Mouse (Mus musculus): ENCODE measurements around the gene Arpc2. TPM values are rescaled to one million over a fixed set of nuclear protein-coding genes. Genes with fewer than 3 reads are reported as not detected.

Arpc2 gene
- polyA plus RNA-seq, 1 experiment from 2014 or later = 375 TPM

DNA sequence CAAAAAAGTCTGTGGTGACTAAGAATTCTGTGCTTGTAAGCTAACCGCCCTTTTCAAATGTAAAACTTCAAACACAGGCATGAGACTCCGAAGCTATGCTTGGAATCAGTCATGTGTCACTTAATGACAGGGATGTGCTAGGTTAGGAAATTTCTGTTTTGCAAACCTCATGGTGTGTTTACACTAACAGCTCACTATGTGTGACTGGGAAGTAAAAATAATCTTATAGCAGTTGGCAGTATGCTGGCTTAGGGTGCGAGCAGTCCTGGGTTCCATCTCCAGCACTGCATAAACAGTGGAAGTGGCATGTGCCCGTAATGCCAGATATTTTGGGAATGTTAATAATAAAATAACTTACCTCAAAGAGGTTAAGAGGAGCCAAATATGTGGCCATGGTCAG, 69.1 kb downstream of the Arpc2 start:
- DNase-seq (ENCODE audit: low spot score) = no peak
- no peak overlapping the region for H3K27ac ChIP-seq (ENCODE audit: low read depth, low read length)
- 77% methylated on average over 4 of the region's 4 CpGs for WGBS

DNA sequence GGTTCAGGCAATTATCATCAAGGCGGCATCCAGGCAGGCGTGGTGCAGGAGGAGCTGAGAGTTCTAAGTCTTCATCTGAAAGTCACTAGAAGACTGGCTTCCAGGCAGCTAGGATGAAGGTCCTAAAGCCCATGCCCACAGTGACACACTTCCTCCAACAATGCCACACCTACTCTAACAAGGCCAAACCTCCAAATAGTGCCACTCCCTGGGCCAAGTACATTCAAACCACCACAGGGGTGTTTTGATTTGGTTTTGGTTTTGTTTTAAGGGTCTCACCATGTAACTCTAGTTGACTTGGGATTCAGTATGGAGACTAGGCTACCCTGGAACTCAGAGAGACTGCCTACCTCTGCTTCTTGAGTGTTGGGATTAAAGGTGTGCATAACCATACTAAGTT, 69.6 kb downstream of the Arpc2 start, which contains the start of gene Tmbim1:
Tmbim1 (minus strand) TSS at position 101 of the 400 bp plus-strand sequence.
- DNase-seq (ENCODE audit: low spot score) (no peak), ATAC-seq (replicated peaks; ENCODE audit: low FRiP score) (no peak)
- Histone ChIP-seq H3K27me3 (replicated peaks; ENCODE audit: control insufficient read depth, insufficient read depth, low read length) (no peaks in the 10 kb centered on the region), H3K27ac (ENCODE audit: low read depth, low read length) (no peak within 1 kb of the TSS), H3K4me3 (ENCODE audit: low read depth, low read length) (peak within 1 kb of the TSS; percentile 82), H3K4me1 (replicated peaks; ENCODE audit: control insufficient read depth, insufficient read depth, low read length) (peaks cover 31% of the 10 kb centered on the region), H3K4me2 (peak within 1 kb of the TSS; percentile 82), H3K9ac (ENCODE audit: low read depth, low read length) (peak within 1 kb of the TSS; percentile 79; the same call in 1 of the 2 replicates), H3K36me3 (ENCODE audit: control insufficient read depth, insufficient read depth, low read length) (no peaks in the 10 kb centered on the region), H3K9me3 (ENCODE audit: control insufficient read depth, low read length) (no peaks in the 10 kb centered on the region)
- 81% methylated on average over 2 of the region's 2 CpGs for WGBS

More for the DNA sequence above, 69.1 kb downstream of the Arpc2 start:
- no peak for ATAC-seq (replicated peaks; ENCODE audit: low FRiP score)
- Histone ChIP-seq H3K4me1 (replicated peaks; ENCODE audit: control insufficient read depth, insufficient read depth, low read length) (peaks cover 30% of the 10 kb centered on the region), H3K4me3 (ENCODE audit: low read depth, low read length) (no peak overlapping the region), H3K4me2 (no peak overlapping the region), H3K9me3 (ENCODE audit: control insufficient read depth, low read length) (no peaks in the 10 kb centered on the region), H3K27me3 (replicated peaks; ENCODE audit: control insufficient read depth, insufficient read depth, low read length) (no peaks in the 10 kb centered on the region), H3K9ac (ENCODE audit: low read depth, low read length) (no peak overlapping the region), H3K36me3 (ENCODE audit: control insufficient read depth, insufficient read depth, low read length) (no peaks in the 10 kb centered on the region)

DNA sequence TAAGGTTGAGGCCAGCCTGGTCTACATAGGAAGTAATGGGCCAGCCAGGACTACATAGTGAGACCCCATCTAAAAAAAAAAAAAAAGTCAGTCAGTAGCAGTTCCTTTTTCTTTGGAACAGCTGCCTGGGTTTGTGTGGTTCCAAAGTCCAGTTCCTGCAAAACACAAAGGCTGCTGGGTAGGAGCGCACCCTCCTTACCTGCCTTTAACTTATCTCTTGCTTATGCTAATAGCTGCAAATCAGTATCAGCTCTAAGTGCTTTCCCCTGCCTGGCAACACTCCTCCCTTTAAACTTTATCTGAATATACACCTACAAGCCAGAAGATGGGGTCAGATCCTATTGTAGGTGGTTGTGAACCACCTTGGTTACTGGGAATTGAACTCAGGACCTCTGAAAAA, 71.3 kb downstream of the Arpc2 start:
- H3K27ac ChIP-seq (ENCODE audit: low read depth, low read length) = no peak overlapping the region
- no peak for ATAC-seq (replicated peaks; ENCODE audit: low FRiP score)
- WGBS = 86% methylated on average over 1 of the region's 1 CpGs
- H3K4me1 ChIP-seq (replicated peaks; ENCODE audit: control insufficient read depth, insufficient read depth, low read length) = peaks cover 24% of the 10 kb centered on the region
- H3K36me3 ChIP-seq (ENCODE audit: control insufficient read depth, insufficient read depth, low read length) = no peaks in the 10 kb centered on the region
- no peaks in the 10 kb centered on the region for H3K9me3 ChIP-seq (ENCODE audit: control insufficient read depth, low read length)
- no peak overlapping the region for H3K4me2 ChIP-seq
- no peak for DNase-seq (ENCODE audit: low spot score)
- no peak overlapping the region for H3K9ac ChIP-seq (ENCODE audit: low read depth, low read length)
- no peaks in the 10 kb centered on the region for H3K27me3 ChIP-seq (replicated peaks; ENCODE audit: control insufficient read depth, insufficient read depth, low read length)
- H3K4me3 ChIP-seq (ENCODE audit: low read depth, low read length) = no peak overlapping the region

DNA sequence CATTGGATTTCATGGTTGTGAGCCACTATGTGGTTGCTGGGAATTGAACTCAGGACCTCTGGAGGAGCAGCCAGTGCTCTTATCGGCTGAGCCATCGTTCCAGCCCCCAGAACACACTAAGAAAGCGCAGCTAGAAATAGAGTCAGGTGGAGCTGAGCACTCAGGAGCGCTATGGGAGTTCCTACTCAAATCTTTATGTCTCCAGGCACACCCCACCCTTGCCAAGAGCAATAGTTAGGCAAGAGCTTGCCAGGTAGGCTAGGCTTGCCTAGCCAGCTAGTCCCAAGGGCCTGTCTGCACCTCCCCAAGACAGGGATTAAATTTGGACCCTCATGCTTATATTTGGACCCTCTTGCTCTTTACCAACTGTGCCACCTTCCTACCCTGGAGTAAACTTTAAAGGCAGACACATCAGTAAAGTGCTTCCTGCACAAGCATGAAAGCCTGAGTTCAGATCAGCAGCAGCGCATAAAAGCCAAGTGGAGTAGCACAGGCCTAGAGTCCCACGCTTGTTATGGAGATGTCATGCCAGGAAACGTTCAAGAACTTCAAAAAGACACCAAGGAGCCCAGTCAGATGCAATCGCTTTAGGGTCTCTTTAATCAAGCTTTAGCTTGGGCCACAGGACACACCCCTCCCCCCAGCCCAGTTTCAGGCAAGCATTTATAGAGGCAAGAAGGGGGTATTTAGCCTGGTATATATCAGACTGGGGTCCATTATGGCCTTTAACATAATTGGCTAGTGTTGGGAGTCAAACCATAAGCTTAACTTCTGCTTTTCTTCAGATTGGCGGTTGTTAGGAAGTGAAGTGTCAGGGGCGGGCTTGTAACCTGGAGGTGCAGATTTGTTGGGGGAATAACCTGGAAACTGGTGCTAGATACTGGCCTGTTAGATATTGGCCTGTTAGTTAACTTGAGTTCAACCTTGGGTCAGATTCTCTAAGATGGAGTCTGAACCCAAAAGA, 72.4 kb downstream of the Arpc2 start:
- H3K9ac ChIP-seq (ENCODE audit: low read depth, low read length) = no peak overlapping the region
- no peak overlapping the region for H3K4me3 ChIP-seq (ENCODE audit: low read depth, low read length)
- no peaks in the 10 kb centered on the region for H3K27me3 ChIP-seq (replicated peaks; ENCODE audit: control insufficient read depth, insufficient read depth, low read length)
- DNase-seq (ENCODE audit: low spot score) (no peak), ATAC-seq (replicated peaks; ENCODE audit: low FRiP score) (no peak)
- peaks cover 20% of the 10 kb centered on the region for H3K4me1 ChIP-seq (replicated peaks; ENCODE audit: control insufficient read depth, insufficient read depth, low read length)
- H3K27ac ChIP-seq (ENCODE audit: low read depth, low read length) = no peak overlapping the region
- H3K36me3 ChIP-seq (ENCODE audit: control insufficient read depth, insufficient read depth, low read length) = no peaks in the 10 kb centered on the region
- no peaks in the 10 kb centered on the region for H3K9me3 ChIP-seq (ENCODE audit: control insufficient read depth, low read length)
- WGBS = 67% methylated on average over 10 of the region's 10 CpGs
- H3K4me2 ChIP-seq = no peak overlapping the region

DNA sequence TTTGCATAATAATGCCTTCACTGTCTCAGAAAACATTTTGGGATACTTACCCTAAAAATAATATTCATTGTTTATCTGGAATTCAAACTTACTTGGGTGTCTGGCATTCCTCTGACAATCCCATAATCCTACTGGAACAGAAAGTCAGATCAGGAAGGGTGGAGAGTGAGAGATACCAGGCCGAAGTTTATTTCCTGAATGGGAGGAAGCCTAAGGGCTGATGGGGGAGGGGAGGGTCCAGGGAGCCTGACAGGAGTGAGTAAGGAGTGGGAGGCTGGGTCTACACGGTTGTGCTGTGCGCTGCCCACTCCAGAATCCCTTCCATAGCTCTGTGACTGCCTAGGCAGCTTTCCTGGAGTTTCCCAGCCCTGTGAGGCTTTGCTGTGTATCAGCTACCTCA, 73.9 kb downstream of the Arpc2 start:
- Histone ChIP-seq H3K4me3 (ENCODE audit: low read depth, low read length) (no peak overlapping the region), H3K36me3 (ENCODE audit: control insufficient read depth, insufficient read depth, low read length) (no peaks in the 10 kb centered on the region), H3K4me1 (replicated peaks; ENCODE audit: control insufficient read depth, insufficient read depth, low read length) (peaks cover 17% of the 10 kb centered on the region), H3K4me2 (no peak overlapping the region), H3K27ac (ENCODE audit: low read depth, low read length) (peak overlapping the region; percentile 36; the same call in 1 of the 2 replicates), H3K9ac (ENCODE audit: low read depth, low read length) (no peak overlapping the region), H3K27me3 (replicated peaks; ENCODE audit: control insufficient read depth, insufficient read depth, low read length) (no peaks in the 10 kb centered on the region), H3K9me3 (ENCODE audit: control insufficient read depth, low read length) (no peaks in the 10 kb centered on the region)
- no peak for DNase-seq (ENCODE audit: low spot score)
- ATAC-seq (replicated peaks; ENCODE audit: low FRiP score) = no peak; the same call in 1 of the 2 replicates
- 21% methylated on average over 3 of the region's 3 CpGs for WGBS

DNA sequence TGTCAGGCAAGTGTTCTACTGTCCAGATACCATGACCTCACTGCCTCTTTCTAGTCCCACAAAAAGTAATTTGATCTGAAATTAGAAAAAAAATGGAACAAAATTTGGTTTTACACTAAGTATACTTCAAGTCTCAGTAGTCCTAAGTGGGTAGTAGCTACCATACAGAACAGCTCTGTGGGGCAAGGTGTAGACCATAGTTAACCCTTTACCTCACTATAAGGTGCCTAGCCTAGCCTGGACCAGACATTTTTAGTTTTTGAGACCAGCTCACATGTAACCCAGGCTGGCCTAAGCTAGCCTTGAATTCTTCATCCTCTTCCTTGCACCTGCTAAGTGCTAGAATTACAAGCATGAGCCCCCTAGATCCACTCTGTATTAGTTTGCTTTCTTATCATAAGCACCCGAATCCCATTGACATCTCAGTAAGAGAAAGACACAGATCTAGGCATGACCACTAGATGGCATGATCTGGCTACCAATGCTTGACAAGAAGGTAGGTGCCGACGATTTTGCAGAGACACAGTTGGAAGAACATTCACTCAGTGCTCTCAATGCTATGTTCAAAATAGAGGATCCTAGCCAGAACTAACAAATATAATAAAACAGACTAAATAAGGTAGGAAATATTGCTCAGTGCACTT, 77.3 kb downstream of the Arpc2 start:
- Histone ChIP-seq H3K9me3 (ENCODE audit: control insufficient read depth, low read length) (no peaks in the 10 kb centered on the region), H3K27me3 (replicated peaks; ENCODE audit: control insufficient read depth, insufficient read depth, low read length) (no peaks in the 10 kb centered on the region), H3K4me1 (replicated peaks; ENCODE audit: control insufficient read depth, insufficient read depth, low read length) (peaks cover 11% of the 10 kb centered on the region), H3K4me2 (no peak overlapping the region), H3K36me3 (ENCODE audit: control insufficient read depth, insufficient read depth, low read length) (no peaks in the 10 kb centered on the region), H3K4me3 (ENCODE audit: low read depth, low read length) (no peak overlapping the region), H3K9ac (ENCODE audit: low read depth, low read length) (no peak overlapping the region), H3K27ac (ENCODE audit: low read depth, low read length) (no peak overlapping the region)
- WGBS = 4% methylated on average over 3 of the region's 3 CpGs
- ATAC-seq (replicated peaks; ENCODE audit: low FRiP score) (peak; percentile 29; the same call in 1 of the 2 replicates), DNase-seq (ENCODE audit: low spot score) (no peak)

DNA sequence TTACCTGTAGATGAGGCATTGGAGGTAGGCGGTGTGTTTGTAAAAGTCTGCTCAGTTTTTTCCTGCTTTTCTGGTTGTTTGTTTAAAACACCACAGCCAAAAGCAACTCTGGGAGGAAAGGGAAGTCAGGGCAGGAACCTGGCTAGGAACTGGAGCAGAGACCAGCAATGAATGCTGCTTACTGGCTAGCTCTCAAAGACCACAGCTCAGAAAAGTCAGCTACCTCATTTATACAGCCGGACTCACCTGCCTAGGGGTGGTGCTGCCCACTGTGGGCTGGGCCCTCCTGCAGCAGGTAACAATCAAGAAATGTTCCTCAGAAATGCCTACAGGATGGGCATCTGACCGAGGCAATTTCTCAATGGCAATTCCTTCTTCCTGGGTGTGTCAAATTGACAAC, 78.9 kb downstream of the Arpc2 start:
- no peak for ATAC-seq (replicated peaks; ENCODE audit: low FRiP score)
- H3K4me3 ChIP-seq (ENCODE audit: low read depth, low read length) = no peak overlapping the region
- WGBS = 72% methylated on average over 3 of the region's 3 CpGs
- H3K36me3 ChIP-seq (ENCODE audit: control insufficient read depth, insufficient read depth, low read length) = no peaks in the 10 kb centered on the region
- H3K27ac ChIP-seq (ENCODE audit: low read depth, low read length) = no peak overlapping the region
- no peak overlapping the region for H3K4me2 ChIP-seq
- H3K9me3 ChIP-seq (ENCODE audit: control insufficient read depth, low read length) = no peaks in the 10 kb centered on the region
- no peak for DNase-seq (ENCODE audit: low spot score)
- peaks cover 3% of the 10 kb centered on the region for H3K4me1 ChIP-seq (replicated peaks; ENCODE audit: control insufficient read depth, insufficient read depth, low read length)
- no peak overlapping the region for H3K9ac ChIP-seq (ENCODE audit: low read depth, low read length)
- no peaks in the 10 kb centered on the region for H3K27me3 ChIP-seq (replicated peaks; ENCODE audit: control insufficient read depth, insufficient read depth, low read length)

DNA sequence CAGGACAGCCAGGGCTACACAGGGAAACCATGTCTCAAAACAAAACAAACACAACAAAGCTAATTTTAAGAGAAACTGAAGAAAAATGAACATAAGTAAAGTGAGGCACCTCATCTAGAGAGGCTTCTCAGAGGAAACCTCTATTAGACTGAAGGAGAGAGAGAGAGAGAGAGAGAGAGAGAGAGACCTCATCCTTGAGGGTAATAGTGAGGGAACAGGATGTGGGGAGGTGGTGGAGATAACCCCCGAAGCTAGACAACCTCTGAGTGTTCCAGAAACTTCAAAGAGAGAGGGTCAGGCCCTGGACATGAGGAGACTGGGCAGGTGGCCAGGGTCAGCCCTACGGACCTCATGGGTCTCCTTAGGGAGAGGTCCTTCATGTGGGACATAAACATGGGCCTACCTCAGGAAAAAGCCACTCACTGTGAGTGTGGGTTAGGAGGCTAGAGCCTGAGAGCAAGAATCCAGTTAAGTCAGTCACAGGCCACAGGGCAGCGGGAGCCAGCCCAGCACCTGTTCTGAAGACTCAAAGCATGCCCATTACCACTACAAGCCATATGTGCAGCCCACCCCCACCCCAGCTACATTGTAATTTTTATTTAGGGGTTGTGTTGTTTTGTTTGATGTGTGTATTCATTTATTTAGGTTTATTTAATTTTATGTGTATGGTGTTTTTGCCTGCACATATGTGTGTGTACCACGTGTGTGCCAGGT, 80.4 kb downstream of the Arpc2 start:
- DNase-seq (ENCODE audit: low spot score) = no peak
- H3K9ac ChIP-seq (ENCODE audit: low read depth, low read length) = no peak overlapping the region
- 68% methylated on average over 4 of the region's 4 CpGs for WGBS
- H3K4me3 ChIP-seq (ENCODE audit: low read depth, low read length) = no peak overlapping the region
- no peak overlapping the region for H3K27ac ChIP-seq (ENCODE audit: low read depth, low read length)
- no peaks in the 10 kb centered on the region for H3K4me1 ChIP-seq (replicated peaks; ENCODE audit: control insufficient read depth, insufficient read depth, low read length)
- no peaks in the 10 kb centered on the region for H3K36me3 ChIP-seq (ENCODE audit: control insufficient read depth, insufficient read depth, low read length)
- ATAC-seq (replicated peaks; ENCODE audit: low FRiP score) = no peak
- no peaks in the 10 kb centered on the region for H3K27me3 ChIP-seq (replicated peaks; ENCODE audit: control insufficient read depth, insufficient read depth, low read length)
- no peaks in the 10 kb centered on the region for H3K9me3 ChIP-seq (ENCODE audit: control insufficient read depth, low read length)
- H3K4me2 ChIP-seq = no peak overlapping the region
